Mouse (Mus musculus): ENCODE data around the gene Gpr19. TPM values are rescaled to one million over a fixed set of nuclear protein-coding genes. Genes with fewer than 3 reads are reported as not detected.

Gpr19 gene
- polyA plus RNA-seq (2016; fragmentation: Nextera tagmentation; extraction: Ambion mirVana), result 24.7 and 29.9 TPM in 2 replicates

DNA sequence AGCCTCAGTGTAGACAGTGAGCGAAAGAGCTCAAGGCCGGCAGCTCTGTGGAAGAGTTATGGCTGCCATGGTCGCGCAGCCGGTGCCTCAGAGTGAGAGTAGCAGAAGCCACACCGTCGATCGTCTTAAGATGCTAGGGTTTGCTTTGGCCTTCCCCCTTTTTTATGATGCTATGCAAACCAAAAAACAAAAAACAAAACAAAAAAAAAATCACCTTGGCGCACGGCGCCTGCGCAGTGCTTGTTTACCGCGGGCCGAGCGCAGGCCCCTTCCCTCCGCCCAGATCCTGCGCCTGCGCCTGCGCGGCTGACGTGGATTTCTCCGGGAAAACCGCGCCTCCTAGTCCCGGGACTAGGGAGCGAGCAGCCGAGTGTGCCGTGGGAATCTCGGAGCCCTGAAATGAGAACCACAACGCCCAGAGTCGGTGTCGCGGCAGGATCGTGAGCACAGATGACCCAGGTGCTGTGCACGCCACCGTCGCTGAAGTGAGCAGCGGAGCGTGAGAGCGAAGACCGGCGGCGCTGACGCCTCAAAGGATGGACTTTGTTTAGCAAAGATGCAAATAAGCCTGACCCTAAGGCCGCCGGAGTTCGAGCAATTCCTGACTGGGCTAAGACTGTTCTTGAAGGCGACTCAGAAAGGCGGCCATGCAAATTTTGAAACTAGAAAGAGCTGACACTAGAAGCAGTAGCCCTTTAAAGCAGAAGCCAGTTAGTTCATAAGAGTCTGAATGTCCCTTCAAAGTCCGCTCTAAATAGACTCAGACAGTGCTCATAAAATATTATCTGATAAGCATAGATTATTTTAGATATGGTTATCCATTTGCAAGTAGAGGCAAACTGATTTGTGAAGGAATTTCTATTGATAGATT is at the start of gene Gpr19:
Gene Gpr19 (minus strand): TSS at position 484 of the 871 bp plus-strand sequence.
- Histone ChIP-seq H3K27me3 (ENCODE audit: insufficient read depth, poor library complexity, severe bottlenecking) (no peaks in the 10 kb centered on the region), H3K4me1 (replicated peaks) (peaks cover 30% of the 10 kb centered on the region), H3K4me3 (peak within 1 kb of the TSS; percentile 67), H3K9me3 (no peaks in the 10 kb centered on the region), H3K36me3 (0 out of 2 replicates have a peak, but pooled peaks cover 5% of the 10 kb centered on the region), H3K27ac (peak within 1 kb of the TSS; percentile 99)
- peak; percentile 95 for DNase-seq (ENCODE audit: low spot score)
- WGBS, result under 1% methylated on average over 51 of the region's 51 CpGs

- no peak overlapping the region for H3K4me3 ChIP-seq
- H3K27ac ChIP-seq, result no peak overlapping the region
- DNase-seq (ENCODE audit: low spot score), result peak; percentile 57
- no peaks in the 10 kb centered on the region for H3K9me3 ChIP-seq
- 48% methylated on average over 13 of the region's 13 CpGs for WGBS
- H3K4me1 ChIP-seq (replicated peaks), result no peaks in the 10 kb centered on the region
- peaks cover 57% of the 10 kb centered on the region for H3K36me3 ChIP-seq
- H3K27me3 ChIP-seq (ENCODE audit: insufficient read depth, poor library complexity, severe bottlenecking), result no peaks in the 10 kb centered on the region
Observed at GRCm38 (mm10) chr6:134947311-134948087, 49.1 kb upstream of the Gpr19 start.

DNA sequence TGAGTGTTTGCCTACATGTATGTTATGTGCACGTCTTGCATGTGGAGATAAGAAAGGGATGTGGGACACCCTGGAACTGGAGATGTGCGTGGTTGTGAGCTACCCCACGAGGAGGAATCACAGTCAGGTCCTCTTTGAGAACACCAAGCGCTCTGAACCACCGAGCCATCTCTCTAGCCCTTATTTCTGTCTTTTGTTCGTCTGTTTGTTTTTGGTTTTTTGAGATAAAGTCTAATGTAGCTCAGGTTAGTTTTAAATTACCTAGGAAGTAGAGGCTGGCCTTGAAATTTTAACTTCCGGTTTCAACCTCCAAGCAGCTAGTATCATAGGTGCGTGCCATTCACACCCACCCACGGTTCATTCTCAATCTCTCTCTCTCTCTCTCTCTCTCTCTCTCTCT is 48.5 kb upstream of the Gpr19 start:
- no peaks in the 10 kb centered on the region for H3K27me3 ChIP-seq (ENCODE audit: insufficient read depth, poor library complexity, severe bottlenecking)
- no peaks in the 10 kb centered on the region for H3K4me1 ChIP-seq (replicated peaks)
- no peak overlapping the region for H3K4me3 ChIP-seq
- H3K27ac ChIP-seq, result no peak overlapping the region
- peaks cover 56% of the 10 kb centered on the region for H3K36me3 ChIP-seq
- H3K9me3 ChIP-seq, result no peaks in the 10 kb centered on the region
- WGBS, result 90% methylated on average over 9 of the region's 9 CpGs
- DNase-seq (ENCODE audit: low spot score), result no peak

DNA sequence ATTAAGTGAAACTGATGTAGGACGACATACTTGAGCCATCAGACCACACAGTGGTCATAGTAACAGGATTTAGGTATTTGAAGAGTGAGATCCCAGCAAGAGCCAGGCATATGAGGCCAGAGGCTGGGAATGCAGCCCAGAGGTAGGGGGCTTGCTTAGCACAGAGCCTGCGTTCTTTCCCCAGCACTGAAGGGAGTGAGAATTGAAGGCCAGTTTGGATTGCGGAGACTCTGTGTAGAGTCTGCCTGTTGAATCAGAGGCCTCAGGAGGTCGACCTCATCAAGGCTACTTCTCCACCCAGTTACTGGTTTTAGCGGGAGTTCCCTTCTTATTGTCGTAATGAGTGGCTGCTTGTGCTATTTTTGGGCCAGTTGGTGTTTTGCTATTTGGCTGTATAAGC is 47.7 kb upstream of the Gpr19 start:
- H3K27me3 ChIP-seq (ENCODE audit: insufficient read depth, poor library complexity, severe bottlenecking), result no peaks in the 10 kb centered on the region
- DNase-seq (ENCODE audit: low spot score), result no peak
- no peaks in the 10 kb centered on the region for H3K9me3 ChIP-seq
- H3K27ac ChIP-seq, result no peak overlapping the region
- peaks cover 57% of the 10 kb centered on the region for H3K36me3 ChIP-seq
- H3K4me1 ChIP-seq (replicated peaks), result no peaks in the 10 kb centered on the region
- no peak overlapping the region for H3K4me3 ChIP-seq
- 82% methylated on average over 6 of the region's 6 CpGs for WGBS

GRCm38 (mm10) chr6:134943759-134944407 is 45.5 kb upstream of the Gpr19 start:
- H3K27ac ChIP-seq, result no peak overlapping the region
- H3K27me3 ChIP-seq (ENCODE audit: insufficient read depth, poor library complexity, severe bottlenecking), result no peaks in the 10 kb centered on the region
- no peaks in the 10 kb centered on the region for H3K9me3 ChIP-seq
- 86% methylated on average over 13 of the region's 13 CpGs for WGBS
- H3K4me3 ChIP-seq, result no peak overlapping the region
- DNase-seq (ENCODE audit: low spot score), result no peak
- peaks cover 49% of the 10 kb centered on the region for H3K36me3 ChIP-seq
- no peaks in the 10 kb centered on the region for H3K4me1 ChIP-seq (replicated peaks)

GRCm38 (mm10) chr6:134939781-134940180 is 41.4 kb upstream of the Gpr19 start:
- H3K4me1 ChIP-seq (replicated peaks), result no peaks in the 10 kb centered on the region
- no peak overlapping the region for H3K4me3 ChIP-seq
- H3K27ac ChIP-seq, result no peak overlapping the region
- DNase-seq (ENCODE audit: low spot score), result no peak
- no peaks in the 10 kb centered on the region for H3K9me3 ChIP-seq
- WGBS, result 94% methylated on average over 4 of the region's 4 CpGs
- H3K36me3 ChIP-seq, result peaks cover 38% of the 10 kb centered on the region
- no peaks in the 10 kb centered on the region for H3K27me3 ChIP-seq (ENCODE audit: insufficient read depth, poor library complexity, severe bottlenecking)

- H3K36me3 ChIP-seq, result peaks cover 13% of the 10 kb centered on the region
- no peak for DNase-seq (ENCODE audit: low spot score)
- no peaks in the 10 kb centered on the region for H3K9me3 ChIP-seq
- no peak overlapping the region for H3K27ac ChIP-seq
- 91% methylated on average over 5 of the region's 5 CpGs for WGBS
- no peaks in the 10 kb centered on the region for H3K27me3 ChIP-seq (ENCODE audit: insufficient read depth, poor library complexity, severe bottlenecking)
- no peak overlapping the region for H3K4me3 ChIP-seq
- peaks cover 25% of the 10 kb centered on the region for H3K4me1 ChIP-seq (replicated peaks)
Observed at GRCm38 (mm10) chr6:134934305-134934704, 35.9 kb upstream of the Gpr19 start.

DNA sequence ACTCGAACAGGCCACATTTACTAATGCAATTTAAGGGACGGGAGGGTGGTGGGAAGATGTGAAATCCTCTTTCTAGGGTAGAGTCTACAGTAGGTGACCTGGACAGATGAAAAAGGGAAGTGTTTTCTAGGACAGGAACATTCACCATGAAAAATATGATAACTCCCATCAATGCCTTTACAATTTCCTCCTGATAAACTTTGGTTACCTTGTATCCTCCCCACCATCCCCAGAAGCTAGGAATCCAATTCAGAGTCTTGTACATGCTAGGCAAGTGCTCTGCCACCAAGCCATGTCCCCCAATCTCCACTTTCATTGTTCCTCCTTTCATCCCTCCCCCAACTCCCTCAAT is 34.8 kb upstream of the Gpr19 start:
- Histone ChIP-seq H3K27me3 (ENCODE audit: insufficient read depth, poor library complexity, severe bottlenecking) (no peaks in the 10 kb centered on the region), H3K27ac (no peak overlapping the region), H3K4me3 (no peak overlapping the region), H3K9me3 (no peaks in the 10 kb centered on the region), H3K4me1 (replicated peaks) (peaks cover 30% of the 10 kb centered on the region), H3K36me3 (peaks cover 13% of the 10 kb centered on the region)
- WGBS, result 79% methylated on average over 2 of the region's 2 CpGs
- DNase-seq (ENCODE audit: low spot score), result no peak

GRCm38 (mm10) chr6:134932486-134933206 is 34.3 kb upstream of the Gpr19 start:
- H3K36me3 ChIP-seq, result peaks cover 13% of the 10 kb centered on the region
- peaks cover 35% of the 10 kb centered on the region for H3K4me1 ChIP-seq (replicated peaks)

DNA sequence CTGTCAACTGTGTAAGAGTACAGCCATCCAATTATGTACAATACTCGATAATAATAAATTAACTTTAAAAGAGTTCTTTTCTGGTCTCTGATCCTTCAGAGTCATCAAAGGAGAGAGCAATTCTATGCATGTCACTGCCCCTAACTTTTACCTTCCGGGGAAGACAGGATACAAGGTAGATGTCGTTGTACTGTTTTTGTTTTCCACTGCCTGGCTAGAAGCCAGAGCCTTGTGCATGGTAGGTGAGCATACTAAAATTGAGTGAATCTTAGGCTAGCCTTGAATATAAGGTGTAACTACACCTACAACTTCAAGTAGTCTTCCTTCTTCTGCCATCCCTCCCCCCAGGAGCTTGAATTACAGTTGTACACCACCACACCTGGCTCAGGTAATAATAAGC is 32.8 kb upstream of the Gpr19 start:
- H3K27ac ChIP-seq, result no peak overlapping the region
- peak overlapping the region; percentile 72; the same call in 1 of the 2 replicates for H3K4me3 ChIP-seq
- WGBS, result 92% methylated on average over 3 of the region's 3 CpGs
- H3K9me3 ChIP-seq, result no peaks in the 10 kb centered on the region
- H3K4me1 ChIP-seq (replicated peaks), result peaks cover 50% of the 10 kb centered on the region
- peaks cover 10% of the 10 kb centered on the region for H3K36me3 ChIP-seq
- no peaks in the 10 kb centered on the region for H3K27me3 ChIP-seq (ENCODE audit: insufficient read depth, poor library complexity, severe bottlenecking)
- DNase-seq (ENCODE audit: low spot score), result no peak

More at GRCm38 (mm10) chr6:134932486-134933206, 34.3 kb upstream of the Gpr19 start:
- WGBS, result 82% methylated on average over 12 of the region's 12 CpGs
- H3K27ac ChIP-seq, result no peak overlapping the region
- H3K27me3 ChIP-seq (ENCODE audit: insufficient read depth, poor library complexity, severe bottlenecking), result no peaks in the 10 kb centered on the region
- H3K4me3 ChIP-seq, result no peak overlapping the region
- DNase-seq (ENCODE audit: low spot score), result no peak
- H3K9me3 ChIP-seq, result no peaks in the 10 kb centered on the region

- 90% methylated on average over 7 of the region's 7 CpGs for WGBS
- DNase-seq (ENCODE audit: low spot score), result no peak
- H3K4me3 ChIP-seq, result peak overlapping the region; percentile 72
- H3K27me3 ChIP-seq (ENCODE audit: insufficient read depth, poor library complexity, severe bottlenecking), result no peaks in the 10 kb centered on the region
- peaks cover 58% of the 10 kb centered on the region for H3K4me1 ChIP-seq (replicated peaks)
- peak overlapping the region; percentile 98 for H3K27ac ChIP-seq
- H3K9me3 ChIP-seq, result no peaks in the 10 kb centered on the region
- H3K36me3 ChIP-seq, result peaks cover 10% of the 10 kb centered on the region
Observed at GRCm38 (mm10) chr6:134930383-134930782, 32.0 kb upstream of the Gpr19 start.

DNA sequence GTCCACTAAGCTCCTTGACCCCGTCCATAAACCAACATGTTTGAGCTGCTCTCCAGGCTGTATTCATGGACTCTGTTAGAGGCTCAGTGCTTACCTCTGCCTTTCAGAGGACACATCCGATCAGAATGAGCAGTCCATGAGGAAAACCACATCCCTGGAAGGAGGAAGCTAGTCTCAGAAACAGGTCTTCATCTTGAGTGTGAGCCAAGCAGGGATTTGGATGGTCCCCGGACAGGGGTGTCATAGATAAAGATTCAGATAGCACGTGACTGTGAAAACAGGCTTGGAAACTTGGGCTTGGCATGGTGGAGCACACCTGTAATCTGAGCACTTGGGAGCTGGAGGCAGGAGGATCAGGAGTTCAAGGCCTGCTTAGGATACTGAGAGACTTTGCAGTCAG is 31.5 kb upstream of the Gpr19 start:
- H3K27me3 ChIP-seq (ENCODE audit: insufficient read depth, poor library complexity, severe bottlenecking), result no peaks in the 10 kb centered on the region
- peaks cover 10% of the 10 kb centered on the region for H3K36me3 ChIP-seq
- peak overlapping the region; percentile 72 for H3K4me3 ChIP-seq
- H3K27ac ChIP-seq, result peak overlapping the region; percentile 98
- 62% methylated on average over 4 of the region's 4 CpGs for WGBS
- H3K4me1 ChIP-seq (replicated peaks), result peaks cover 61% of the 10 kb centered on the region
- no peak for DNase-seq (ENCODE audit: low spot score)
- no peaks in the 10 kb centered on the region for H3K9me3 ChIP-seq
